Mouse (Mus musculus): ENCODE measurements around the gene Itgb4. TPM values are rescaled to one million over a fixed set of nuclear protein-coding genes. Genes with fewer than 3 reads are reported as not detected.

Itgb4 gene
- polyA plus RNA-seq (2014; fragmentation: Nextera tagmentation; extraction: Ambion mirVana), result 0.60 and 0.77 TPM in 2 replicates

DNA sequence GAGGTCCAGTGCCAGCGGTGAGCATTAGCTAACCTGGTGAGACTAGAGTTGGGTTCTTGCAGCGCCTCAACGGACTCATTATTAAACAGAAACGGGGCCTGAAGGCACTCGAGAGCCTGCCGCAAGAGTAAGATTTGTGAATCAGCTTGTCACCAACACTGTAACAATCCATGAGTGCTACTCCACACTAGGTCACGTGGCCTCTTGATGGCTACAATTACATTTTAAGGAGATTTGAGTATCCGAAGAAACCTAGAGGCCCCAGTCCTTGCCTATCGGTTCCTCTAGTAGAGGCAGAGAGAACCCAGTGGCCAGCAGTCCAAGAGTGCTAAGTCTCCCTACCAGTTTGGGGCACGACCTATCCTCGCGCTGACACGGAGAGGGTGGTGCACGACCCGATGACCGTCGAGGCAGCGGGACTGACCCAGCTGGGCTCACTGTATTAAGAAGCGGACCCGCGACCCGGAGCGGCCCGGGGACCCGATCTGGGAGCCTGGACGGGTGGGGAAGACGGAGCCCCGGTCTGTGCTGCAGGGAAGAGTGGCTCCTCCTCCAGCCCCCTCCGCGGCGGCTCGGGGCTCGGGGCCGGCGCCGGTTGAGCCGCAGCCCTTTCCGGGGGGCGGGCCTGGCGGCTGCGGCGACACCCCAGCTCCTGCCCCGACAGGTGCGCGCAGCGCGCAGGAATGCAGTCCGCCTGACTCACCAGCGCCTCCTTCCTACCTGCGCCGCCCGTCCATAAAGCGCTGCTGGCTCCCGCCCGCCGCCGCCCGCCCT is at the start of gene Itgb4:
Gene Itgb4 (plus strand): TSS at position 401 of the 774 bp plus-strand sequence.
- peaks cover 5% of the 10 kb centered on the region; the same call in 1 of the 2 replicates for H3K4me1 ChIP-seq (replicated peaks; ENCODE audit: control insufficient read depth, insufficient read depth, low read length)
- no peak; the same call in 1 of the 2 replicates for ATAC-seq (replicated peaks; ENCODE audit: low FRiP score)
- no peak within 1 kb of the TSS for H3K27ac ChIP-seq (ENCODE audit: low read depth, low read length)
- peak within 1 kb of the TSS; percentile 69 for H3K4me2 ChIP-seq
- H3K4me3 ChIP-seq (ENCODE audit: low read depth, low read length), result peak within 1 kb of the TSS; percentile 44
- peaks cover 51% of the 10 kb centered on the region for H3K27me3 ChIP-seq (replicated peaks; ENCODE audit: control insufficient read depth, insufficient read depth, low read length)
- no peak for DNase-seq (ENCODE audit: low spot score)
- 10% methylated on average over 58 of the region's 58 CpGs for WGBS
- no peaks in the 10 kb centered on the region for H3K9me3 ChIP-seq (ENCODE audit: control insufficient read depth, low read length)
- 0 out of 2 replicates have a peak within 1 kb of the TSS, but pooled peaks have one; percentile 39 for H3K9ac ChIP-seq (ENCODE audit: low read depth, low read length)
- H3K36me3 ChIP-seq (ENCODE audit: control insufficient read depth, insufficient read depth, low read length), result no peaks in the 10 kb centered on the region

DNA sequence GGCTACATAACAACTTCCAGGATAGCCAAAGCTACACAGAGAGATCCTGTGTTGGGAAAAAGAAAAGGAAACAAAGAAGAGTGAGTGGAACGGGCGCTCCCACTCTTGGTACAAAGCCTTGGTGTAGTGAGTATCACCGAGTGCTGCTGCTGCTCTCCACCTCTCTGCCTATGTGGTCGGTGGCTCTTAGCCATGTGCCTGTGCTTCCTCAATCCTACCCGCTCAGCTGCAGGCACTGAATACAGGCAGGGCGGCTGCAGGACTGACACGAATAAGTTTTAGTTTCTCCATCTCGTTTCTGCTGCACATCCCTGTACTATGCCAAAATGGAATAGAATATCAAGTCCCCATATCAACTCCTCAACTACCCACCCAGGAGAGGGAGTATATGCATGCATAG is 45.5 kb upstream of the Itgb4 start:
- H3K4me3 ChIP-seq (ENCODE audit: low read depth, low read length), result no peak overlapping the region
- no peaks in the 10 kb centered on the region for H3K27me3 ChIP-seq (replicated peaks; ENCODE audit: control insufficient read depth, insufficient read depth, low read length)
- H3K36me3 ChIP-seq (ENCODE audit: control insufficient read depth, insufficient read depth, low read length), result no peaks in the 10 kb centered on the region
- H3K4me2 ChIP-seq, result no peak overlapping the region
- peaks cover 9% of the 10 kb centered on the region for H3K4me1 ChIP-seq (replicated peaks; ENCODE audit: control insufficient read depth, insufficient read depth, low read length)
- ATAC-seq (replicated peaks; ENCODE audit: low FRiP score), result no peak
- 82% methylated on average over 8 of the region's 8 CpGs for WGBS
- DNase-seq (ENCODE audit: low spot score), result no peak
- no peak overlapping the region for H3K9ac ChIP-seq (ENCODE audit: low read depth, low read length)
- H3K27ac ChIP-seq (ENCODE audit: low read depth, low read length), result no peak overlapping the region
- H3K9me3 ChIP-seq (ENCODE audit: control insufficient read depth, low read length), result no peaks in the 10 kb centered on the region

GRCm38 (mm10) chr11:115929818-115930217 is 44.7 kb upstream of the Itgb4 start:
- no peak for DNase-seq (ENCODE audit: low spot score)
- peaks cover 17% of the 10 kb centered on the region for H3K4me1 ChIP-seq (replicated peaks; ENCODE audit: control insufficient read depth, insufficient read depth, low read length)
- no peaks in the 10 kb centered on the region for H3K9me3 ChIP-seq (ENCODE audit: control insufficient read depth, low read length)
- H3K4me2 ChIP-seq, result no peak overlapping the region
- no peak overlapping the region for H3K4me3 ChIP-seq (ENCODE audit: low read depth, low read length)
- H3K27me3 ChIP-seq (replicated peaks; ENCODE audit: control insufficient read depth, insufficient read depth, low read length), result no peaks in the 10 kb centered on the region
- no peak for ATAC-seq (replicated peaks; ENCODE audit: low FRiP score)
- H3K36me3 ChIP-seq (ENCODE audit: control insufficient read depth, insufficient read depth, low read length), result no peaks in the 10 kb centered on the region
- 66% methylated on average over 3 of the region's 3 CpGs for WGBS
- no peak overlapping the region for H3K9ac ChIP-seq (ENCODE audit: low read depth, low read length)
- H3K27ac ChIP-seq (ENCODE audit: low read depth, low read length), result no peak overlapping the region; the same call in 1 of the 2 replicates

DNA sequence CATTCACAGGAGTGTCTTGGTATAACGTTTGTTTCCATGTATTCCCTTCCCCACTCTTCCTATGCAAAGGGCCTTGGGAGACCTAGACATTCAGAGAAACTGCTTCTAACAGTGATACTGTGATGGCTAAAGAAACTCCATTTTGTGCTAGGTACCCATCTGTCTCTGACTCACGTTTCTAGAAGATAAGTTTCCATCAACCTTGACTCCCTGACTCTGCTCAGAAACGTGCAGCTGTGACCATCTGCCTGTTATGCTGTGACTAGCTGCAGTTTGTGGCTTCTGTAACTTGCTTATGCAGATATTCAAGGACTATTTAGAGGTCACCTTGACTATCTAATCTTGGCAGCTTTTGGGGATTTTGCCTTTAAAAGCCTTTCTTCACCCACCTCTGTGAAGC is 43.3 kb upstream of the Itgb4 start:
- DNase-seq (ENCODE audit: low spot score), result no peak
- no peak overlapping the region for H3K9ac ChIP-seq (ENCODE audit: low read depth, low read length)
- no peak overlapping the region for H3K4me2 ChIP-seq
- no peaks in the 10 kb centered on the region for H3K27me3 ChIP-seq (replicated peaks; ENCODE audit: control insufficient read depth, insufficient read depth, low read length)
- H3K9me3 ChIP-seq (ENCODE audit: control insufficient read depth, low read length), result no peaks in the 10 kb centered on the region
- ATAC-seq (replicated peaks; ENCODE audit: low FRiP score), result no peak
- H3K36me3 ChIP-seq (ENCODE audit: control insufficient read depth, insufficient read depth, low read length), result no peaks in the 10 kb centered on the region; the same call in 1 of the 2 replicates
- H3K4me1 ChIP-seq (replicated peaks; ENCODE audit: control insufficient read depth, insufficient read depth, low read length), result peaks cover 17% of the 10 kb centered on the region
- WGBS, result 62% methylated on average over 3 of the region's 3 CpGs
- no peak overlapping the region for H3K27ac ChIP-seq (ENCODE audit: low read depth, low read length)
- no peak overlapping the region for H3K4me3 ChIP-seq (ENCODE audit: low read depth, low read length)

- Histone ChIP-seq H3K36me3 (ENCODE audit: control insufficient read depth, insufficient read depth, low read length) (peaks cover under 1% of the 10 kb centered on the region; the same call in 1 of the 2 replicates), H3K27ac (ENCODE audit: low read depth, low read length) (no peak within 1 kb of the TSS; the same call in 1 of the 2 replicates), H3K27me3 (replicated peaks; ENCODE audit: control insufficient read depth, insufficient read depth, low read length) (no peaks in the 10 kb centered on the region), H3K4me2 (peak within 1 kb of the TSS; percentile 96), H3K4me3 (ENCODE audit: low read depth, low read length) (peak within 1 kb of the TSS; percentile 88), H3K9me3 (ENCODE audit: control insufficient read depth, low read length) (no peaks in the 10 kb centered on the region), H3K4me1 (replicated peaks; ENCODE audit: control insufficient read depth, insufficient read depth, low read length) (peaks cover 17% of the 10 kb centered on the region), H3K9ac (ENCODE audit: low read depth, low read length) (peak within 1 kb of the TSS; percentile 78)
- DNase-seq (ENCODE audit: low spot score), result peak; percentile 98
- peak; percentile 98 for ATAC-seq (replicated peaks; ENCODE audit: low FRiP score)
- WGBS, result under 1% methylated on average over 28 of the region's 28 CpGs
These were observed 41.3 kb upstream of the Itgb4 start, which contains the start of the genes Sap30bp and Recql5 for GRCm38 (mm10) chr11:115933108-115933746. Gene Sap30bp, plus strand, starts transcription at chr11:115933282. Gene Recql5, minus strand, starts transcription at chr11:115933477.

- H3K4me2 ChIP-seq, result peak overlapping the region; percentile 96
- DNase-seq (ENCODE audit: low spot score), result no peak
- peak; percentile 39 for ATAC-seq (replicated peaks; ENCODE audit: low FRiP score)
- peaks cover 17% of the 10 kb centered on the region for H3K4me1 ChIP-seq (replicated peaks; ENCODE audit: control insufficient read depth, insufficient read depth, low read length)
- H3K27me3 ChIP-seq (replicated peaks; ENCODE audit: control insufficient read depth, insufficient read depth, low read length), result no peaks in the 10 kb centered on the region
- WGBS, result under 1% methylated on average over 16 of the region's 16 CpGs
- no peaks in the 10 kb centered on the region for H3K9me3 ChIP-seq (ENCODE audit: control insufficient read depth, low read length)
- peak overlapping the region; percentile 88 for H3K4me3 ChIP-seq (ENCODE audit: low read depth, low read length)
- H3K36me3 ChIP-seq (ENCODE audit: control insufficient read depth, insufficient read depth, low read length), result peaks cover 3% of the 10 kb centered on the region; the same call in 1 of the 2 replicates
- no peak overlapping the region for H3K27ac ChIP-seq (ENCODE audit: low read depth, low read length)
- peak overlapping the region; percentile 78 for H3K9ac ChIP-seq (ENCODE audit: low read depth, low read length)
These were observed 40.8 kb upstream of the Itgb4 start for GRCm38 (mm10) chr11:115933747-115934110.

GRCm38 (mm10) chr11:115939690-115940329 is 34.7 kb upstream of the Itgb4 start:
- no peak overlapping the region for H3K4me3 ChIP-seq (ENCODE audit: low read depth, low read length)
- ATAC-seq (replicated peaks; ENCODE audit: low FRiP score) (no peak), DNase-seq (ENCODE audit: low spot score) (peak; percentile 43)
- WGBS, result 37% methylated on average over 6 of the region's 6 CpGs
- H3K4me1 ChIP-seq (replicated peaks; ENCODE audit: control insufficient read depth, insufficient read depth, low read length), result peaks cover under 1% of the 10 kb centered on the region
- H3K4me2 ChIP-seq, result no peak overlapping the region
- H3K27me3 ChIP-seq (replicated peaks; ENCODE audit: control insufficient read depth, insufficient read depth, low read length), result no peaks in the 10 kb centered on the region
- no peaks in the 10 kb centered on the region for H3K9me3 ChIP-seq (ENCODE audit: control insufficient read depth, low read length)
- H3K9ac ChIP-seq (ENCODE audit: low read depth, low read length), result no peak overlapping the region
- peaks cover 15% of the 10 kb centered on the region for H3K36me3 ChIP-seq (ENCODE audit: control insufficient read depth, insufficient read depth, low read length)
- H3K27ac ChIP-seq (ENCODE audit: low read depth, low read length), result no peak overlapping the region

DNA sequence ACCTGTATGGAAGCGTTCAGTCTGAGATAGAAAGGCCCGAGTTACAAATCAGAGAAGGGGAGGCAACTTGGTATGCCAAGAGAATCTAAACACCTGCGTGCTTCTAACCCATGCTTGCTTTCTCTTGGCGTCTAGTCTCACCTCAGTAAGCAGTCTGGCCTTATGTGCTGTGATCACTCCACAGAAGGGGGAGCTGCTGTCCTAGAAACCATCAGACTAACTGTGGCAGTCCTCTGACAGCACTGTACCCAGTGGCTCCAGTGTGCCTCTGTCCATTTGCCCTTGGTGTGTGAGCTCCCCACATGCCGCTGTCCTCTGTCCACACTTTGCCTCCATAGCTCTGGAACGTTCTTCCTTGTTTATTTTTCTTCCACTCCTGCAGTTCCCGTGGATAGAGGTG is 32.5 kb upstream of the Itgb4 start:
- no peak overlapping the region for H3K4me3 ChIP-seq (ENCODE audit: low read depth, low read length)
- H3K36me3 ChIP-seq (ENCODE audit: control insufficient read depth, insufficient read depth, low read length), result peaks cover 25% of the 10 kb centered on the region
- ATAC-seq (replicated peaks; ENCODE audit: low FRiP score) (no peak), DNase-seq (ENCODE audit: low spot score) (no peak)
- H3K27me3 ChIP-seq (replicated peaks; ENCODE audit: control insufficient read depth, insufficient read depth, low read length), result no peaks in the 10 kb centered on the region
- no peaks in the 10 kb centered on the region for H3K4me1 ChIP-seq (replicated peaks; ENCODE audit: control insufficient read depth, insufficient read depth, low read length)
- H3K9ac ChIP-seq (ENCODE audit: low read depth, low read length), result no peak overlapping the region
- no peak overlapping the region for H3K27ac ChIP-seq (ENCODE audit: low read depth, low read length)
- no peak overlapping the region for H3K4me2 ChIP-seq
- no peaks in the 10 kb centered on the region for H3K9me3 ChIP-seq (ENCODE audit: control insufficient read depth, low read length)
- WGBS, result 89% methylated on average over 7 of the region's 7 CpGs
